Mouse (Mus musculus) gastrocnemius, postnatal 25 days (tissue): ENCODE measurements around the gene Arpc5l. TPM values are rescaled to one million over a fixed set of nuclear protein-coding genes. Genes with fewer than 3 reads are reported as not detected.
"Not testable (repeated sequence)": the region's sequence is repeated elsewhere in the genome, so short reads cannot be mapped to it uniquely, and the experiment has no call there.

Experiments used
- DNase-seq: peaks from one replicate; pipeline ENCODE4 v3.0.0; 2022
- total RNA-seq, 2 experiments: library from RNA; stranded (reverse); gene quantifications; 1 replicate in 1 of 2; 2 replicates in 1 of 2; pipeline ENCODE4 v1.2.3; 2021

The Arpc5l gene
- total RNA-seq, 2 experiments from 2014 or later: 91.4 to 91.7 TPM

DNA sequence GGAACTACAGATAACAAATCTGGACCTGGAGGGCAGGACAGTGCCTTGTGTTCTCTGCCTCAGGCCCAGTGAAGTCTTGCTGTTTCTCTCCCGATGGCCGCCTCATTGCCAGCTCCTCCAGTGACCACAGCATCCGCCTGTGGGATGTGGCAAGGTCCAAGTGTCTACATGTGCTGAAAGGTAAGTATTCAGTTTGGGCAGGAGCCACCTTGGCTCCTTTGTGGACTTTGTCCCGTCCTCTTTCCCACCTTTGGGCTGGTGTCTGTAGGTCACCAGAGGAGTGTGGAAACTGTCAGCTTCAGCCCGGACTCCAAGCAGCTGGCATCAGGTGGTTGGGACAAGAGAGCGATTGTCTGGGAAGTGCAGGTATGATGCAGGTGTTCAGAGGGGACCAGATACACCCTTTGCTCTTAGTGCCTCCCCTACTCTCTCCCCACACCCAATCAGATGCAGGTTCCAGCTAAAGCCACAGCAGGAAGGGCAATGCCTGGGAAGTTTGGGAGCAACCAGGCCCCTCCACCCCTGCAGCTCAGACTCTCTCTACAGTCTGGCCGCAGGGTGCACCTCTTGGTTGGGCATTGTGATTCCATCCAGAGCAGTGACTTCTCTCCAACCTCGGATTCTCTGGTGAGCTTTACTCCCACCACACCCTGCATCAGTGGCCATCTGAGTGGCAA is 5.1 kb upstream of the Arpc5l start:
- DNase-seq: no peak

GRCm38 (mm10) chr2:39000587-39000919 is 4.6 kb upstream of the Arpc5l start:
- DNase-seq: no peak

- no peak for DNase-seq
These were observed 3.3 kb upstream of the Arpc5l start for GRCm38 (mm10) chr2:39001866-39002265.

DNA sequence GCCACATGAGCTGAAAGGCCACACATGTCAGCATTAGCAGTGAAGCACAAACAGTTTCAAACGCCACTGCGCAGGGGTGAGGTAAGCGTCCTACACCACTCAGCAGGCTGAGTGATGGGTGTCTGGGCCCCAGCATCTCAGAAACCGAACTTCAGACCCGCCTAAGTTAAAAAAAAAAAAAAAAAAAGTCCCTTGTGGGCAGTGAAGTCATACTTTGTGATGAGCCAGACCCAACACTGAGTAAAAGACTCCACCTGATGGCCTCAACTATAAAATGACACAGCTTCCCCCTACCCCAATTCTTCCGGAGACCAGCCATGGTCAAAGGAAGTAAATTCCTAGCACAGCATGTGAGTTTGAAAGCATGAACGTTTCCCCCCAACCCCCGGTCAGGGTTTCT is 2.0 kb upstream of the Arpc5l start:
- DNase-seq: no peak

- DNase-seq: no peak
These were observed 1.6 kb upstream of the Arpc5l start for GRCm38 (mm10) chr2:39003512-39003911.

- DNase-seq: no peak
These were observed 776 bp upstream of the Arpc5l start for GRCm38 (mm10) chr2:39004372-39004771.

GRCm38 (mm10) chr2:39005574-39006079 is 479 bp downstream of the Arpc5l start, which contains the start of gene Rpl35:
Gene Rpl35, minus strand, starts transcription at chr2:39005624.
- DNase-seq: no peak

DNA sequence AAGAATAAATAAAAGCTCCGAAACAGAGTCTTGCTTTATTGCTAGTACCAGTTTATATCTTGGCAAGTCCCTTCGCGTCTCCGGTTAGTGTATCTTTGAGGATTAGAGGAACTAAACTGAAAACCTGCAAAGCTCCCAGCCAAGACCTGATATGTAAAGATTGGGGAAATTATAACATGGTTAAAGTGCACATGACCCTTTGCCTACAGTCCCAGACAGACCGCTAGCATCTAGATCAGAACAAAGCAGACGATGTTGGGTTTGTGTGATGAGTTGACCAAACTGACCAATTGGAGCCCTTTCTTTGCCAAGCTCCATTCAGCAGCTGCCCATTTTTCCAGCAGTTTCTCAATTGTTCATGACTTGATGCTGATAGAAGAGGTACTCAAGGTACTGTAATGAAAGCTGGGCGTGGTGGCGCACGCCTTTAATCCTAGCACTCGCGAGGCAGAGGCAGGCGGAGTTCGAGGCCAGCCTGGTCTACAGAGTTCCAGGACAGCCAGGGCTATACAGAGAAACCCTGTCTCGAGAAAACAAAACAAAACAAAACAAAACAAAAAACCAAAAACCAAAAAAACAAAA is 1.1 kb downstream of the Arpc5l start:
- no peak for DNase-seq

GRCm38 (mm10) chr2:39007865-39008264 is 2.7 kb downstream of the Arpc5l start:
- peak; percentile 93 for DNase-seq

DNA sequence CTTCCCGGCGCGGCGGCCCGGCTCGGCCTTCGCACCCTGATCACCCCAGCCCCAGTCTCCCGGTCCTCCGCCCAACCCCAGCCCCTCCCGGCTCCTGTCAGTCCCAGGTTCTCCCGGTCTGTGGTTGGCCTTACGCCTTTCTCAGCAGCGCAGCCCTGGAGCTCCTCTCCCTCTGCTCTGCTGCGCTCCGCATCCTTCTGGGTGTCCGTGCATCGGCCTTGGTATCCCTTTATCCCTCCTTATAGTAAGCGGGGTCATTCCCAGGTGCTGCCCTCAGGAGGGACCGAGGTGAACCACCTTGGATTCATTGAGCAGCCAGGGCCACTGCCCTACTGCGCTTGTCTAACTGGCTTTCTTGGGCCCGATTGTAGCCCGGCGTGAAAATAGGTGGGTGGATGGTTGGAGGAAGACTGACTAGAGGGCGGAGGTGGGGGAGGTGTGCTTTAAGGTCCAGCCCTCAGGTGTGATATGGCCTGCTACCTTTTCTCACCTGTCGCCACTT is 3.3 kb downstream of the Arpc5l start:
- DNase-seq: no peak

DNA sequence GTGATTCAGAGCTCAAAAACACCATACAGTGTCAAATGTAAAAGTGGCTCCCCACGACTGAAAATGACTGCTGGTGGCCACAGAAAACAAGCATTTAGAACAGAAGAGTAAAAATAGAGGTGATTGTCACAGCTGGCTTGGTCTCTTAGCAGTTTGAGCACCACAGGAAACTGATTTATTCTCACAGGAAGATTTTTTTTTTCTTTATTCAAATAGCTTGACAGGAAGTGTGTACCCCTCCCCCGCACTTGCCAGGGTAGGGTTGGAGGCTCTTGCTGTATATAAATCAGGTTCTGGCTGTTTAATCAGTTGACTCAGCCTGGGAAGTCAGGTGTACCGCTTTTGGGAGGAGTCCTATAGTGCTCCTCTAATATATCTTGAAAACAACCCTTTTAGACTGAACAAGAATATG is 3.8 kb downstream of the Arpc5l start:
- no peak for DNase-seq

GRCm38 (mm10) chr2:39010144-39010543 is 5.0 kb downstream of the Arpc5l start:
- DNase-seq: not testable (repeated sequence)

- DNase-seq: no peak
These were observed 6.1 kb downstream of the Arpc5l start for GRCm38 (mm10) chr2:39011264-39011663.

GRCm38 (mm10) chr2:39011971-39012370 is 6.8 kb downstream of the Arpc5l start:
- DNase-seq: no peak

- DNase-seq: no peak
These were observed 7.7 kb downstream of the Arpc5l start for GRCm38 (mm10) chr2:39012768-39013279.

- DNase-seq: no peak
These were observed 11.4 kb downstream of the Arpc5l start for GRCm38 (mm10) chr2:39016581-39016980.

GRCm38 (mm10) chr2:39020004-39020403 is 14.9 kb downstream of the Arpc5l start:
- no peak for DNase-seq

GRCm38 (mm10) chr2:39031611-39032010 is 26.5 kb downstream of the Arpc5l start:
- DNase-seq: no peak

- DNase-seq: no peak
These were observed 35.1 kb downstream of the Arpc5l start for GRCm38 (mm10) chr2:39040215-39040614.

DNA sequence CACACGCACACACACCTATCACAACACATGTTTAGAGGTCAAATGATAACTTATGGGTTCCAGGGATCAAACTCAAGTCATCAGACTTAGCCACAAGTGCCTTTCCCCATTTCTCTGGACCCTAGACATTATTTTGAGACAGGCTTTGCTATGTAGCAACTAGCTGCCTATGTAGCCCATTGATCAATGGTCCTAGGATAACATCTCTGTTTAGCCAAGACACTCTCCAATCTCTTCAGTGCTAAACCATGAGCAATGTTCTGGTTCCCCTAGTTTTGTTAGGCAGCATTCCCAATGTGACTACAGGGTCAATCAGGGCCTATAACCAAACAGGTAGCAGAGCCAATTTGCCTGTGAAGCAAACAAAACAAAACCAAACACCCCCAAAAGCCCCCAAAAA is 43.4 kb downstream of the Arpc5l start:
- no peak for DNase-seq

DNA sequence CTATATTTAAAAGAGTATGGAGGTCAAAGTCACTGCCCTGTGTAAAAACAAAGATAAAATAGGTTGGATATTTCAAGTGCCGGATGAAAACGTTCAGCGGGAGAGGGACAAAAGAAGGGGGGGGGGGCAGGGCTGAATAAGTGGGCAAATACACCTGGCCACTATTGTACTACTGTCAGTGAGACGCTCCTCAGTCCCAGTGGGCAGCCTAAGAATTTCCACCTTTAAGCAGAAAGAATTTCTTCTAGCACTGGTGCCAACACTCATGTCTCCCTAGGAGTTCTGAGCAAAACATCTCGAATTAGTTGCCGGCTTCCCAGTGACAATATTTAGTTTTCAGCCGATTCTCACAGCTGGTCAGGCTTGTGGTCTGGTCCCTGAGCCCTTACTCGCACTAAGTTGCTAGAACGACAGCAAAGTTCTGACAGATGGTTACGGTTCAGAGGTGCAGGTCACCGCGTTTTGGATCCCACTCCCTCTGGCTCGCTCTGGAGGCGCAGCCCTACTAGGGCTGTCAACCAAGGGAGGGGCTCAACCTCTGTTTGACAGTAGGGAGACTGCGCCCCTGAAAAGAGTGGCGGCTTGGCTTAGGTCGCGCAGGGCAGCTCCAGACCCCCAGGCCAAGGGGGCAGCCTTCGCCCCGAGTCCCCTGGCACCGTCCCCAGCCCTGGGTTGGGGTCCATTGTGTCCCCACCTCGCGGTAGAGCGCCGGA is 59.7 kb downstream of the Arpc5l start:
- no peak for DNase-seq
